Mouse (Mus musculus) myocyte (in vitro differentiated cells): Measurements from ENCODE around the gene Spaca7.

Source experiments
- CEBPB ChIP-seq: IDR thresholded peaks from 2 replicates; pipeline ENCODE4 v1.6.1; 2011; ENCODE audit warnings: mild to moderate bottlenecking, moderate library complexity; ENCODE audit not compliant: poor library complexity, insufficient read depth, severe bottlenecking
- MAX ChIP-seq: IDR thresholded peaks from one replicate; pipeline ENCODE4 v1.6.1; 2011; ENCODE audit warnings: low read depth, mild to moderate bottlenecking, control low read depth
- MYOD1 ChIP-seq, 3 experiments: IDR thresholded peaks; one replicate each; pipeline ENCODE4 v1.6.1; 2011; ENCODE audit warnings: control low read depth in 2 of 3, low read depth in 2 of 3, mild to moderate bottlenecking in 2 of 3, moderate library complexity in 1 of 3; ENCODE audit not compliant: insufficient read length in 2 of 3, control insufficient read depth in 1 of 3

GRCm38 (mm10) chr8:12607223-12607622 lies 34.4 kb downstream of the Spaca7 start:
- TF ChIP-seq MYOD1 (IDR thresholded peaks at IDR 0.05; ENCODE audit: control insufficient read depth in 1 of 3, insufficient read length in 2 of 3, low read depth in 2 of 3) = no peak
- TF ChIP-seq CEBPB = no peak
- TF ChIP-seq MAX = no peak
